Mouse (Mus musculus) right cerebral cortex, postnatal 10 days (tissue): ENCODE results near the gene Muc3.
A peak's percentile ranks its signal among the peaks of the same experiment; 100 is the strongest.
"Not testable (repeated sequence)": the region's sequence is repeated elsewhere in the genome, so short reads cannot be mapped to it uniquely, and the experiment has no call there.

Experiments
- DNase-seq, 2 experiments: peaks; one replicate each; pipeline ENCODE4 v3.0.0; 2021; ENCODE audit warnings: low spot score in 2 of 2

Gene Muc3

GRCm38 (mm10) chr5:137149272-137149882, at the start of gene Muc3:
TSS of gene Muc3 (minus strand) at chr5:137149322.
- not testable (repeated sequence) for DNase-seq

GRCm38 (mm10) chr5:137194488-137195120, 45.5 kb upstream of the Muc3 start:
- DNase-seq: no peak

- no peak for DNase-seq
Measured at GRCm38 (mm10) chr5:137193279-137193952, 44.3 kb upstream of the Muc3 start.

- DNase-seq: no peak
Measured at GRCm38 (mm10) chr5:137189326-137189725, 40.2 kb upstream of the Muc3 start.

GRCm38 (mm10) chr5:137185362-137185761, 36.2 kb upstream of the Muc3 start:
- peak in 1 of 2 experiments; percentile 64 for DNase-seq

GRCm38 (mm10) chr5:137179646-137180374, 30.7 kb upstream of the Muc3 start:
- DNase-seq: peak in 1 of 2 experiments; percentile 43

- no peak for DNase-seq
Measured at GRCm38 (mm10) chr5:137173967-137174366, 24.8 kb upstream of the Muc3 start.

- no peak for DNase-seq
Measured at GRCm38 (mm10) chr5:137172591-137172990, 23.5 kb upstream of the Muc3 start.

- DNase-seq: no peak
Measured at GRCm38 (mm10) chr5:137171478-137171877, 22.4 kb upstream of the Muc3 start.

GRCm38 (mm10) chr5:137170836-137171380, 21.8 kb upstream of the Muc3 start:
- DNase-seq: no peak

- no peak for DNase-seq
Measured at GRCm38 (mm10) chr5:137167539-137167938, 18.4 kb upstream of the Muc3 start.

GRCm38 (mm10) chr5:137166012-137166411, 16.9 kb upstream of the Muc3 start:
- no peak for DNase-seq

GRCm38 (mm10) chr5:137161853-137162252, 12.7 kb upstream of the Muc3 start:
- no peak for DNase-seq

- DNase-seq: peak in 1 of 2 experiments; percentile 39
Measured at GRCm38 (mm10) chr5:137159461-137159860, 10.3 kb upstream of the Muc3 start.

GRCm38 (mm10) chr5:137153289-137153688, 4.2 kb upstream of the Muc3 start:
- DNase-seq: no peak

GRCm38 (mm10) chr5:137152623-137153022, 3.5 kb upstream of the Muc3 start:
- DNase-seq: no peak

GRCm38 (mm10) chr5:137140836-137141235, 8.3 kb downstream of the Muc3 start:
- no peak for DNase-seq

GRCm38 (mm10) chr5:137138977-137139376, 10.1 kb downstream of the Muc3 start:
- no peak for DNase-seq

GRCm38 (mm10) chr5:137134959-137135358, 14.2 kb downstream of the Muc3 start:
- DNase-seq: no peak

- peak in 1 of 2 experiments; percentile 66 for DNase-seq
Measured at GRCm38 (mm10) chr5:137131490-137131889, 17.6 kb downstream of the Muc3 start.

GRCm38 (mm10) chr5:137129281-137129680, 19.8 kb downstream of the Muc3 start:
- no peak for DNase-seq

GRCm38 (mm10) chr5:137123516-137123915, 25.6 kb downstream of the Muc3 start:
- DNase-seq: no peak
